Mouse (Mus musculus): ENCODE results near the gene Spon1. TPM values are rescaled to one million over a fixed set of nuclear protein-coding genes. Genes with fewer than 3 reads are reported as not detected.
A peak's percentile ranks its signal among the peaks of the same experiment; 100 is the strongest.

The Spon1 gene
- polyA plus RNA-seq, 1 experiment from 2014 or later, result 0.96 TPM

GRCm38 (mm10) chr7:114081633-114082420 is 316.0 kb downstream of the Spon1 start:
- H3K27ac ChIP-seq (ENCODE audit: low read length), result no peak overlapping the region
- no peak overlapping the region for H3K4me2 ChIP-seq (ENCODE audit: low read depth, low read length)
- no peaks in the 10 kb centered on the region for H3K27me3 ChIP-seq (ENCODE audit: control insufficient read depth, insufficient read depth, low read depth, low read length)
- no peaks in the 10 kb centered on the region; the same call in 1 of the 2 replicates for H3K4me1 ChIP-seq (ENCODE audit: control insufficient read depth, low read depth, low read length)
- 54% methylated on average over 21 of the region's 21 CpGs for WGBS (ENCODE audit: insufficient replicate concordance)
- ATAC-seq (ENCODE audit: low read depth), result no peak
- no peaks in the 10 kb centered on the region for H3K9me3 ChIP-seq (replicated peaks; ENCODE audit: control insufficient read depth, low read length)
- no peaks in the 10 kb centered on the region for H3K36me3 ChIP-seq (ENCODE audit: control insufficient read depth, insufficient read depth)
- H3K9ac ChIP-seq (ENCODE audit: low read depth, low read length), result no peak overlapping the region
- no peak overlapping the region for H3K4me3 ChIP-seq (ENCODE audit: low read depth, low read length)

GRCm38 (mm10) chr7:114083088-114083487 is 317.3 kb downstream of the Spon1 start:
- H3K4me1 ChIP-seq (ENCODE audit: control insufficient read depth, low read depth, low read length), result no peaks in the 10 kb centered on the region; the same call in none of the 2 replicates
- H3K36me3 ChIP-seq (ENCODE audit: control insufficient read depth, insufficient read depth), result no peaks in the 10 kb centered on the region
- no peaks in the 10 kb centered on the region for H3K9me3 ChIP-seq (replicated peaks; ENCODE audit: control insufficient read depth, low read length)
- ATAC-seq (ENCODE audit: low read depth), result no peak
- no peak overlapping the region for H3K4me2 ChIP-seq (ENCODE audit: low read depth, low read length)
- H3K9ac ChIP-seq (ENCODE audit: low read depth, low read length), result no peak overlapping the region
- H3K4me3 ChIP-seq (ENCODE audit: low read depth, low read length), result no peak overlapping the region
- WGBS (ENCODE audit: insufficient replicate concordance), result 72% methylated on average over 2 of the region's 2 CpGs
- H3K27me3 ChIP-seq (ENCODE audit: control insufficient read depth, insufficient read depth, low read depth, low read length), result no peaks in the 10 kb centered on the region
- no peak overlapping the region for H3K27ac ChIP-seq (ENCODE audit: low read length)

- no peak overlapping the region for H3K9ac ChIP-seq (ENCODE audit: low read depth, low read length)
- no peaks in the 10 kb centered on the region; the same call in none of the 2 replicates for H3K4me1 ChIP-seq (ENCODE audit: control insufficient read depth, low read depth, low read length)
- 63% methylated on average over 3 of the region's 3 CpGs for WGBS (ENCODE audit: insufficient replicate concordance)
- no peak for ATAC-seq (ENCODE audit: low read depth)
- no peaks in the 10 kb centered on the region for H3K36me3 ChIP-seq (ENCODE audit: control insufficient read depth, insufficient read depth)
- H3K27ac ChIP-seq (ENCODE audit: low read length), result no peak overlapping the region
- H3K9me3 ChIP-seq (replicated peaks; ENCODE audit: control insufficient read depth, low read length), result no peaks in the 10 kb centered on the region
- no peaks in the 10 kb centered on the region for H3K27me3 ChIP-seq (ENCODE audit: control insufficient read depth, insufficient read depth, low read depth, low read length)
- no peak overlapping the region for H3K4me3 ChIP-seq (ENCODE audit: low read depth, low read length)
- H3K4me2 ChIP-seq (ENCODE audit: low read depth, low read length), result no peak overlapping the region
Observed at GRCm38 (mm10) chr7:114083760-114084159, 318.0 kb downstream of the Spon1 start.

- Histone ChIP-seq H3K4me1 (ENCODE audit: control insufficient read depth, low read depth, low read length) (peaks cover 2% of the 10 kb centered on the region), H3K36me3 (ENCODE audit: control insufficient read depth, insufficient read depth) (no peaks in the 10 kb centered on the region), H3K9me3 (replicated peaks; ENCODE audit: control insufficient read depth, low read length) (no peaks in the 10 kb centered on the region), H3K27ac (ENCODE audit: low read length) (no peak overlapping the region), H3K27me3 (ENCODE audit: control insufficient read depth, insufficient read depth, low read depth, low read length) (no peaks in the 10 kb centered on the region), H3K4me3 (ENCODE audit: low read depth, low read length) (no peak overlapping the region), H3K9ac (ENCODE audit: low read depth, low read length) (no peak overlapping the region), H3K4me2 (ENCODE audit: low read depth, low read length) (no peak overlapping the region)
- WGBS (ENCODE audit: insufficient replicate concordance), result 53% methylated on average over 6 of the region's 6 CpGs
- no peak for ATAC-seq (ENCODE audit: low read depth)
Observed at GRCm38 (mm10) chr7:114086021-114086710, 320.4 kb downstream of the Spon1 start.

- H3K36me3 ChIP-seq (ENCODE audit: control insufficient read depth, insufficient read depth), result no peaks in the 10 kb centered on the region
- H3K4me3 ChIP-seq (ENCODE audit: low read depth, low read length), result no peak overlapping the region
- peaks cover 2% of the 10 kb centered on the region for H3K4me1 ChIP-seq (ENCODE audit: control insufficient read depth, low read depth, low read length)
- H3K27me3 ChIP-seq (ENCODE audit: control insufficient read depth, insufficient read depth, low read depth, low read length), result no peaks in the 10 kb centered on the region
- no peaks in the 10 kb centered on the region for H3K9me3 ChIP-seq (replicated peaks; ENCODE audit: control insufficient read depth, low read length)
- no peak overlapping the region for H3K9ac ChIP-seq (ENCODE audit: low read depth, low read length)
- WGBS (ENCODE audit: insufficient replicate concordance), result 52% methylated on average over 6 of the region's 6 CpGs
- no peak for ATAC-seq (ENCODE audit: low read depth)
- no peak overlapping the region for H3K27ac ChIP-seq (ENCODE audit: low read length)
- no peak overlapping the region for H3K4me2 ChIP-seq (ENCODE audit: low read depth, low read length)
Observed at GRCm38 (mm10) chr7:114087341-114087740, 321.5 kb downstream of the Spon1 start.

- Histone ChIP-seq H3K4me3 (ENCODE audit: low read depth, low read length) (no peak overlapping the region), H3K36me3 (ENCODE audit: control insufficient read depth, insufficient read depth) (no peaks in the 10 kb centered on the region), H3K9ac (ENCODE audit: low read depth, low read length) (no peak overlapping the region), H3K27ac (ENCODE audit: low read length) (no peak overlapping the region), H3K4me1 (ENCODE audit: control insufficient read depth, low read depth, low read length) (peaks cover 2% of the 10 kb centered on the region), H3K9me3 (replicated peaks; ENCODE audit: control insufficient read depth, low read length) (no peaks in the 10 kb centered on the region), H3K27me3 (ENCODE audit: control insufficient read depth, insufficient read depth, low read depth, low read length) (no peaks in the 10 kb centered on the region), H3K4me2 (ENCODE audit: low read depth, low read length) (peak overlapping the region; percentile 2; the same call in 1 of the 2 replicates)
- no peak for ATAC-seq (ENCODE audit: low read depth)
- WGBS (ENCODE audit: insufficient replicate concordance), result 29% methylated on average over 11 of the region's 11 CpGs
Observed at GRCm38 (mm10) chr7:114087986-114088385, 322.2 kb downstream of the Spon1 start.

GRCm38 (mm10) chr7:114088918-114089317 is 323.1 kb downstream of the Spon1 start:
- no peak overlapping the region for H3K4me3 ChIP-seq (ENCODE audit: low read depth, low read length)
- H3K36me3 ChIP-seq (ENCODE audit: control insufficient read depth, insufficient read depth), result no peaks in the 10 kb centered on the region
- WGBS (ENCODE audit: insufficient replicate concordance), result 62% methylated on average over 5 of the region's 5 CpGs
- H3K4me1 ChIP-seq (ENCODE audit: control insufficient read depth, low read depth, low read length), result peaks cover 2% of the 10 kb centered on the region
- H3K27ac ChIP-seq (ENCODE audit: low read length), result no peak overlapping the region
- ATAC-seq (ENCODE audit: low read depth), result no peak
- no peak overlapping the region for H3K9ac ChIP-seq (ENCODE audit: low read depth, low read length)
- H3K27me3 ChIP-seq (ENCODE audit: control insufficient read depth, insufficient read depth, low read depth, low read length), result no peaks in the 10 kb centered on the region
- no peak overlapping the region for H3K4me2 ChIP-seq (ENCODE audit: low read depth, low read length)
- no peaks in the 10 kb centered on the region for H3K9me3 ChIP-seq (replicated peaks; ENCODE audit: control insufficient read depth, low read length)

GRCm38 (mm10) chr7:114090231-114090630 is 324.4 kb downstream of the Spon1 start:
- Histone ChIP-seq H3K27ac (ENCODE audit: low read length) (no peak overlapping the region), H3K27me3 (ENCODE audit: control insufficient read depth, insufficient read depth, low read depth, low read length) (no peaks in the 10 kb centered on the region), H3K4me2 (ENCODE audit: low read depth, low read length) (no peak overlapping the region), H3K4me1 (ENCODE audit: control insufficient read depth, low read depth, low read length) (peaks cover 2% of the 10 kb centered on the region), H3K4me3 (ENCODE audit: low read depth, low read length) (no peak overlapping the region), H3K9me3 (replicated peaks; ENCODE audit: control insufficient read depth, low read length) (no peaks in the 10 kb centered on the region), H3K9ac (ENCODE audit: low read depth, low read length) (no peak overlapping the region), H3K36me3 (ENCODE audit: control insufficient read depth, insufficient read depth) (no peaks in the 10 kb centered on the region)
- no peak for ATAC-seq (ENCODE audit: low read depth)
- WGBS (ENCODE audit: insufficient replicate concordance), result 46% methylated on average over 3 of the region's 3 CpGs

Data from liver, embryonic 16.5 days (tissue).